ENCODE assay signal across 9 mouse cellular contexts in genomic region chr8:120498926-120499605, GRCm38 (mm10).
DNase-seq lines count a peak whose midpoint lies in the region; ATAC-seq lines count a peak whose summit lies in the region.
"Had no signal": no experiment of that assay in that cellular context is flagged by ENCODE, and none has a peak within 500 bp of the region (broad histone marks: within the 10 kb centered on the region; RNA-seq: fewer than 3 reads in every experiment).

No protein-coding gene starts in this region.

- peak overlapping the region; percentile 61 for H3K9ac ChIP-seq in heart, embryonic 16.5 days (ENCODE audit: low read length)
- H3K9ac ChIP-seq: embryonic facial prominence, embryonic 12.5 days had no signal

- no peaks in the 10 kb centered on the region for H3K36me3 ChIP-seq in heart, embryonic 16.5 days (ENCODE audit: control insufficient read depth, insufficient read depth)
- no peaks in the 10 kb centered on the region for H3K36me3 ChIP-seq in midbrain, embryonic 10.5 days
- H3K36me3 ChIP-seq: embryonic facial prominence, embryonic 12.5 days had no signal

- H3K27ac ChIP-seq in heart, embryonic 16.5 days (ENCODE audit: low read length): peak overlapping the region; percentile 92
- H3K27ac ChIP-seq in midbrain, embryonic 10.5 days (replicated peaks): peak overlapping the region; percentile 86

- ATAC-seq in erythroblast, adult 5-6 weeks (replicated peaks; ENCODE audit: low FRiP score, poor library complexity, severe bottlenecking): peak; percentile 53
- ATAC-seq in heart, embryonic 16.5 days (replicated peaks; ENCODE audit: extremely low read depth, insufficient read depth, low FRiP score): peak; percentile 57

- peaks cover 68% of the 10 kb centered on the region for H3K4me1 ChIP-seq in heart, embryonic 16.5 days (ENCODE audit: control insufficient read depth, insufficient read depth, low read length)
- H3K4me1 ChIP-seq in midbrain, embryonic 10.5 days: peaks cover 99% of the 10 kb centered on the region

- no peaks in the 10 kb centered on the region for H3K27me3 ChIP-seq in heart, embryonic 16.5 days (ENCODE audit: control insufficient read depth, insufficient read depth, low read length)
- peaks cover 79% of the 10 kb centered on the region for H3K27me3 ChIP-seq in midbrain, embryonic 10.5 days (ENCODE audit: low read depth, poor library complexity, severe bottlenecking)
- H3K27me3 ChIP-seq: embryonic facial prominence, embryonic 12.5 days had no signal

- peak overlapping the region; percentile 30 for H3K4me3 ChIP-seq in heart, embryonic 16.5 days (ENCODE audit: low read length)
- peak overlapping the region; percentile 45 for H3K4me3 ChIP-seq in midbrain, embryonic 10.5 days
- H3K4me3 ChIP-seq: embryonic facial prominence, embryonic 12.5 days had no signal

- H3K4me2 ChIP-seq in heart, embryonic 16.5 days (ENCODE audit: low read depth, low read length): peak overlapping the region; percentile 60
- H3K4me2 ChIP-seq: embryonic facial prominence, embryonic 12.5 days had no signal

- 25% methylated on average over 9 of the region's 9 CpGs for WGBS in heart, embryonic 16.5 days
- 13% methylated on average over 9 of the region's 9 CpGs for WGBS in midbrain, embryonic 10.5 days

- DNase-seq in MN1 (ENCODE audit: low spot score): peak; percentile 94
- peak; percentile 92 for DNase-seq in adrenal gland, postnatal 10 days
- peak; percentile 92 for DNase-seq in kidney, postnatal 14 days
- no peak for DNase-seq in midbrain, embryonic 10.5 days (ENCODE audit: low spot score)
- DNase-seq in urinary bladder, postnatal 36 days (ENCODE audit: low spot score in 2 of 2): peak; percentile 89 to 90
- no peak for DNase-seq in B cell, adult 2 months

- H3K9me3 ChIP-seq in heart, embryonic 16.5 days (replicated peaks; ENCODE audit: control insufficient read depth, low read length): no peaks in the 10 kb centered on the region
- H3K9me3 ChIP-seq in midbrain, embryonic 10.5 days (replicated peaks): 0 out of 2 replicates have a peak, but pooled peaks cover 4% of the 10 kb centered on the region
- H3K9me3 ChIP-seq: embryonic facial prominence, embryonic 12.5 days had no signal

Comparison
In these comparisons a context has a peak if more than half of its experiments do, and no peak if none do; other contexts are left out.
1. DNase-seq: peak in MN1 (single experiment), adrenal gland, postnatal 10 days (single experiment), kidney, postnatal 14 days (single experiment) and urinary bladder, postnatal 36 days (2 of 2); none in midbrain, embryonic 10.5 days (single experiment) and B cell, adult 2 months (0 of 2).